Mouse (Mus musculus): Measurements from ENCODE around the gene Mcm5.

The Mcm5 gene

GRCm38 (mm10) chr8:75109236-75109967 lies at the start of gene Mcm5:
TSS of gene Mcm5 (plus strand) at chr8:75109569.
- peak; percentile 97 for DNase-seq

- no peak for DNase-seq
Measured at GRCm38 (mm10) chr8:75060022-75060421, 49.3 kb upstream of the Mcm5 start.

DNA sequence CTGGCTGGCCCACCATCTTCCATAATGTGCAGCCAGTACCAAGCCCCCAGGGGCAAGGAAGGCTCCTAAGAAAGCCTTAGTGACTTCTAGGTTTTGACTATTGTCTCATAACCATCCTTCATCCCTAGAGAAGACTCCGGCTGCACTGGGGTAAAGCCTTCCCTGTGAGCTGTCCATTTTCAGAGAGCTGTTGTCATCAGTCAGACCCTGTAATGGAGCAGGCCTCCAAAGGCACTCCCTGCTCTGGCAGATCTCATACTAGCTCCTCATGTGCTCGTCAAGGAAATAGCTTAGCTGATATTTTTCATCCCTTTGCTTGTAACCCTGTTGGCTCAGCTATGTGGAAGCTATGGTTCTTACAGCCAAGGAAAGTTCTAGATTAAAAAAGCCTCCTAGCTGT lies 48.6 kb upstream of the Mcm5 start:
- DNase-seq: no peak

- DNase-seq: no peak
Measured at GRCm38 (mm10) chr8:75063290-75063689, 46.1 kb upstream of the Mcm5 start.

DNA sequence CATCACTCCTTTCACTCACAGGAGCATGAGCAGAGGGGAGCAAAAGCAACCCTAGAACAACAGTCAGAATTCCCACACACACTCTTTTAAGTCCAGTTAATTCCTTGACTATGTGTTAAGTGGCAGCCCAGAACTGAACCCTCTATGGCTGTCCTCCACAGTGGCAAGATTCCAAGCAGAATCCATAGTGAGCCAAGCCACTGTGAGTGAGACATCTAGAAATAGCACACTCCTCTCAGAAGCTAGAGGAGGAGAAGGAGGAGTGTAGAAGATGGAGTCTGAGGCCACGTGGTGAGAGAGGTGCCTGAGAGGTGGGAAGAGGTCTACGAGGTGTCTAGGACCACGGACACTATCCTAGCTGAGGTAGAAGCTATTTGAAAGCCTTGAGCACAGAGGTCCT lies 44.6 kb upstream of the Mcm5 start:
- no peak for DNase-seq

- DNase-seq: no peak
Measured at GRCm38 (mm10) chr8:75067287-75067686, 42.1 kb upstream of the Mcm5 start.

- DNase-seq: no peak
Measured at GRCm38 (mm10) chr8:75070297-75070696, 39.1 kb upstream of the Mcm5 start.

- DNase-seq: peak; percentile 82
Measured at GRCm38 (mm10) chr8:75071627-75072346, 37.6 kb upstream of the Mcm5 start.

DNA sequence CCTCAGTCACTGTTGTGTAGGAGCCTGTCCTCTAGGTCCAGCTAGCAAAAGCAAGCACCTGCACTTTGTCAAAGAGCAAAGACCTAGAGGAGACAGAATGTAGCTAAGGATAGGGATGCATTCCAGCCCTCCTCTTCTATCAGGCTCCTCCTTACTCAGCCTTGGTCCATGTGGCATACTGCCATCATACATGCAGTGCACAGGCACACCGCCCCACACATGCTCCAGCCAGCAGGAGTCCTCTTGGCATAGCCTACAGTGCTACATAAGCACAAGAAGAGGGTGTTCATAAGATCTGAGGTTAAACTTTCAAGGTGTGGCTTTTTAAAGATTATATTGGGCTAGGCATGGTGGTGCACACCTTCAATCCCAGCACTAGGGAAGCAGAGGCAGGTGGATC lies 34.5 kb upstream of the Mcm5 start:
- DNase-seq: no peak

GRCm38 (mm10) chr8:75078215-75078614 lies 31.2 kb upstream of the Mcm5 start:
- DNase-seq: no peak

DNA sequence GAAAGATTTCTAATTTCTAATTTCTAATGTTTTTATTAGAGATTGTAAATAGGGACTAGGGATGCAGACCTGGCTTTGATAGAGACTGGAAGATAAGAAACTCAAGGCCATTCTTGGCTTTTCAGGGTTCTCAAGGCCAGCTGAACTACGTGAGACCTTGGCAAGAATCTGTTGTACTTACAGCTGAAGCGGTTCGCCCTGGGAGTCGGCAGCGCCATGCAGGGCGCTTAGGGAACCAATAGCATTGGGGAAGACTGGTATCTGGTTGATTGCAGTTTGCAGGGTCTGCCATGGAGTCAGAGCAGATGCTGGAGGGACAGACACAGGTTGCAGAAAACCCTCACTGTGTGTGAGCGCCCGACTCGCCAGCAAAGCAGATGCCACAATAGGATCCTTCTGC lies 30.5 kb upstream of the Mcm5 start:
- no peak for DNase-seq

DNA sequence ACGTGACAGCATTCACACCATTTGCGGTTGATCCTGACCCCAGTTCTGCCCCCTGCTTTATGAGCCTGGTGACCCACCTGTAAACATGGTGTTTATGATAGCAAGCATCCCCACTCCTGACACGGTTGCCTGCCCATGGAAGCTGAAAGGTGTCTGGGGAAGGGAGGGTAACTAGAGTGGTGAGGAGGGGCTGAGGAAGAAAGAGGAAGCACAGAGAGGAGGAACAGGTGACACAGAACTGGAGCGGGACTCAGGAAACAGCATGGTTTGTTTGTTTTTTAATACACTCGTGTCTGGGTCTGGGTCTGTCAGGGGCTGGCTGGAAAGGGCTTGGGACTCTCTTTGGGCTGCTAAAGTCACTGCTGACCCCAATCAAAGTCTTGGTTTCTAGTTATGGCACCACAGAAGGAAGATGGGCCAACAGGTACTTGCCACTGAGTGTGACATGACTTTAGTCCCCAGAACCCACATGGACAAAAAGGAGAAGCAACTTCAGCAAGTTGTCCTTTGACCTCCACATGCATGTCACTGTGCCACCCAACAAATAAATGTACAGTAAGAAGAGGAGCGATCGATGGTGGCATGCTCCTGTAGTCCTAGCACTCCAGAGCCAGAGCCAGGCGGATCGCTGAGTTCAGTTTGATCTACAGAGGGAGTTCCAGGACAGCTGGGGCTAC lies 27.9 kb upstream of the Mcm5 start:
- no peak for DNase-seq

- DNase-seq: no peak
Measured at GRCm38 (mm10) chr8:75082181-75082805, 27.1 kb upstream of the Mcm5 start.

- peak; percentile 77 for DNase-seq
Measured at GRCm38 (mm10) chr8:75083846-75084245, 25.5 kb upstream of the Mcm5 start.

- no peak for DNase-seq
Measured at GRCm38 (mm10) chr8:75084382-75085064, 24.8 kb upstream of the Mcm5 start.

- DNase-seq: no peak
Measured at GRCm38 (mm10) chr8:75086002-75086401, 23.4 kb upstream of the Mcm5 start.

DNA sequence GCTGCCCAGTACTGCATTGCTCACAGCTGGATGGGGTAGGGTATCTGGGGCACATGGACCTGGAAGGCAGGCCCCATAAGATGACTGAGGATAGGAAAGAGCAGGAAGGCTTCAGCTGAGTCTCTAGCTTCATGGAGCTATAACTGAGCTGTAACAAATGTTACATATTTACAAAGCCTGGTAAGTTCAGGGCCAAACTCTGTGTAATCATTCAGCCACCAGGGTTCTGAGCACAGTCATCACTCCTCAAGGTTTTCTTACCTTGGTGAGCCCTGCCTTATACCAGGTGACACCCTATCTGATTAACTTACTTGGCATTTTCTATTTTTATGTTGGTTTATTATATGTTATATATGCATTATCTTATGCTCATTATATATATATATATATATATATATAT lies 22.2 kb upstream of the Mcm5 start:
- DNase-seq: no peak

- DNase-seq: no peak
Measured at GRCm38 (mm10) chr8:75088989-75089881, 20.1 kb upstream of the Mcm5 start.

DNA sequence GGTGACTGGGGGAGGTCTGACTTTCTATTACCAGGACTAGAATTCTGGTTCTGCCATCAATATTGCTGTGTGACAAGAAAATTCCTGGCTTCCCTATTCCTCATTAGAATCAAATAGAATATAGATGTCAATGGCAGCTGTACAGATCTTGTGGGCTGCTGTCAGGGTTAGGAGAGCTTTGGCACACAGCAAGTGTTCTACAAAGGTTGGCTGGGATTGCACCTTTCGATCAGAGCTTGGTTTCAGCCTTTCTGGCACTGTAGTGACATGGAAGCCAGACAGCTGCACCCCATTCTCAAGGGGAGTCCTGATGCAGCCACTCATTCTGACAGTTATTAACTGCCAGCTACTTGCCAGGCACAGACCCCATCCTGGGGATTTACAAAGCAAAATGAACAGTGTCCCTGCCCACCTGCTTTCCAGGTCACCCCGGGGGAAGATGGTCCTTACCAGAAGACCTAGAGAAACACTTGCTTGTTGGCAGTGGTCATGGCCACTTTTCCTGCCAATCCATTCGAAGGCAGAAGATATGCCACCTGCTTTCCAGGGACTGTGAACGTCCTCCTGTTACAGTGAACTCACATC lies 18.5 kb upstream of the Mcm5 start:
- DNase-seq: no peak

GRCm38 (mm10) chr8:75093399-75094156 lies 15.8 kb upstream of the Mcm5 start, which contains the start of gene Hmox1:
TSS of gene Hmox1 (plus strand) at chr8:75093621.
- DNase-seq: peak; percentile 85

DNA sequence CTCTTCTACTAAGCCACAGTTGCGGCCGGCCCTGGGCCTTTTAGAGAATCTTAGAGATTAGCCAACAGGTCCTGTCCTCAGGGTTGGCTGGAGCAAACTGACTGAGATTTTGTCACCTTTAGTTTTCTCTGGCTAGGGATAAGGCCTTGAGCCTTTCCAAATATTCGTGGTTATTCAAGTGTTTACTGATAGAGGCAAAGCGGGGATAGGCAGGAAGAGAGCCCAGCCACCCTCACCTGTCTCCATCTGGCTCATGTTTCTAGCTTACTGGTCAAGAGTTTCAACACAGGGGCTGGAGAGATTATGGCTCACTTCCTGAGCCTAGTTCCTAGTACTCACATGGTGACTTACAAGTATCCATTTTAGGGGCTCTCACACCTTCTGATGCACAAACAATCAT lies 6.4 kb upstream of the Mcm5 start:
- DNase-seq: no peak

Measured in thymus, postnatal 4 days (tissue).